Mouse (Mus musculus) cerebellum, adult 9-10 months (tissue): Measurements from ENCODE around the gene Gm37240.
"Not testable (repeated sequence)": the region's sequence is repeated elsewhere in the genome, so short reads cannot be mapped to it uniquely, and the experiment has no call there.

ENCODE experiments used
- DNase-seq: peaks from one replicate; pipeline ENCODE4 v3.0.0; 2022

Gene Gm37240

GRCm38 (mm10) chr3:84653557-84654245, 1233.6 kb downstream of the Gm37240 start:
- peak; percentile 13 for DNase-seq

- no peak for DNase-seq
These were observed 1234.4 kb downstream of the Gm37240 start for GRCm38 (mm10) chr3:84652643-84653556.

- DNase-seq: no peak
These were observed 1237.6 kb downstream of the Gm37240 start for GRCm38 (mm10) chr3:84649578-84650327.

GRCm38 (mm10) chr3:84648069-84648468, 1239.2 kb downstream of the Gm37240 start:
- DNase-seq: not testable (repeated sequence)

GRCm38 (mm10) chr3:84647616-84648015, 1239.7 kb downstream of the Gm37240 start:
- no peak for DNase-seq

- DNase-seq: no peak
These were observed 1240.9 kb downstream of the Gm37240 start for GRCm38 (mm10) chr3:84646331-84646845.

GRCm38 (mm10) chr3:84646007-84646290, 1241.4 kb downstream of the Gm37240 start:
- no peak for DNase-seq

GRCm38 (mm10) chr3:84645156-84646006, 1241.9 kb downstream of the Gm37240 start:
- no peak for DNase-seq

GRCm38 (mm10) chr3:84642942-84643341, 1244.4 kb downstream of the Gm37240 start:
- no peak for DNase-seq

- no peak for DNase-seq
These were observed 1245.9 kb downstream of the Gm37240 start for GRCm38 (mm10) chr3:84641391-84641790.

GRCm38 (mm10) chr3:84640536-84640935, 1246.8 kb downstream of the Gm37240 start:
- DNase-seq: no peak

- no peak for DNase-seq
These were observed 1247.4 kb downstream of the Gm37240 start for GRCm38 (mm10) chr3:84639767-84640500.

- DNase-seq: no peak
These were observed 1248.5 kb downstream of the Gm37240 start for GRCm38 (mm10) chr3:84638858-84639257.

GRCm38 (mm10) chr3:84637890-84638578, 1249.3 kb downstream of the Gm37240 start:
- DNase-seq: no peak

GRCm38 (mm10) chr3:84637095-84637494, 1250.2 kb downstream of the Gm37240 start:
- no peak for DNase-seq

- DNase-seq: no peak
These were observed 1255.7 kb downstream of the Gm37240 start for GRCm38 (mm10) chr3:84631586-84631985.

- no peak for DNase-seq
These were observed 1265.3 kb downstream of the Gm37240 start for GRCm38 (mm10) chr3:84622026-84622425.

- DNase-seq: no peak
These were observed 1267.6 kb downstream of the Gm37240 start for GRCm38 (mm10) chr3:84619725-84620124.

- no peak for DNase-seq
These were observed 1268.3 kb downstream of the Gm37240 start for GRCm38 (mm10) chr3:84619056-84619455.

GRCm38 (mm10) chr3:84618627-84619026, 1268.7 kb downstream of the Gm37240 start:
- no peak for DNase-seq

GRCm38 (mm10) chr3:84615856-84616225, 1271.5 kb downstream of the Gm37240 start:
- DNase-seq: no peak
